Mouse (Mus musculus) kidney, embryonic 15.5 days (tissue): ENCODE measurements around the gene Cnih4. TPM values are rescaled to one million over a fixed set of nuclear protein-coding genes. Genes with fewer than 3 reads are reported as not detected.

ENCODE experiments used
- ATAC-seq: fragments of 200-750 bp; cut with Nextera tagmentation; replicated peaks from 2 replicates; pipeline ENCODE4 v1.8.0; 2017; ENCODE audit warnings: moderate TSS enrichment; ENCODE audit not compliant: low FRiP score
- H3K27ac ChIP-seq: fragments of 300-500 bp; sonication (generic); 2 replicates; pipeline ENCODE4 v1.5.1; 2015; ENCODE audit warnings: mild to moderate bottlenecking, inconsistent platforms
- H3K27me3 ChIP-seq: fragments of 300-500 bp; sonication (generic); 2 replicates; pipeline ENCODE4 v1.6.1; 2015; ENCODE audit warnings: inconsistent platforms
- H3K36me3 ChIP-seq: fragments of 300-500 bp; sonication (generic); 2 replicates; pipeline ENCODE4 v1.6.1; 2015; ENCODE audit warnings: inconsistent platforms
- H3K4me1 ChIP-seq: fragments of 300-500 bp; sonication (generic); 2 replicates; pipeline ENCODE4 v1.6.1; 2015; ENCODE audit warnings: inconsistent platforms
- H3K4me2 ChIP-seq: fragments of 300-500 bp; sonication (generic); 2 replicates; pipeline ENCODE4 v1.6.1; 2015; ENCODE audit warnings: moderate library complexity, mild to moderate bottlenecking, inconsistent platforms
- H3K4me3 ChIP-seq: fragments of 300-500 bp; sonication (generic); replicated peaks from 2 replicates; pipeline ENCODE4 v1.5.1; 2015; ENCODE audit warnings: mild to moderate bottlenecking, inconsistent platforms
- H3K9ac ChIP-seq: fragments of 300-500 bp; sonication (generic); 2 replicates; pipeline ENCODE4 v1.6.1; 2015; ENCODE audit warnings: mild to moderate bottlenecking, inconsistent platforms
- H3K9me3 ChIP-seq: fragments of 300-500 bp; sonication (generic); replicated peaks from 2 replicates; pipeline ENCODE4 v1.6.1; 2016; ENCODE audit warnings: inconsistent platforms
- WGBS: fragments of 180-500 bp; shearing (Covaris S2); methylation state at CpG from one replicate; pipeline ENCODE4 v1.1.7; 2015; ENCODE audit warnings: mixed read lengths; 5-methylcytosine and 5-hydroxymethylcytosine counted together
- polyA plus RNA-seq: library from polyadenylated mRNA; unstranded; fragments of >200 nt; fragmentation: Nextera tagmentation; extraction: Ambion mirVana; gene quantifications from 2 replicates; pipeline ENCODE4 v1.2.1, GENCODE M21; 2015

The Cnih4 gene
- polyA plus RNA-seq, 1 experiment from 2014 or later = 120 TPM

DNA sequence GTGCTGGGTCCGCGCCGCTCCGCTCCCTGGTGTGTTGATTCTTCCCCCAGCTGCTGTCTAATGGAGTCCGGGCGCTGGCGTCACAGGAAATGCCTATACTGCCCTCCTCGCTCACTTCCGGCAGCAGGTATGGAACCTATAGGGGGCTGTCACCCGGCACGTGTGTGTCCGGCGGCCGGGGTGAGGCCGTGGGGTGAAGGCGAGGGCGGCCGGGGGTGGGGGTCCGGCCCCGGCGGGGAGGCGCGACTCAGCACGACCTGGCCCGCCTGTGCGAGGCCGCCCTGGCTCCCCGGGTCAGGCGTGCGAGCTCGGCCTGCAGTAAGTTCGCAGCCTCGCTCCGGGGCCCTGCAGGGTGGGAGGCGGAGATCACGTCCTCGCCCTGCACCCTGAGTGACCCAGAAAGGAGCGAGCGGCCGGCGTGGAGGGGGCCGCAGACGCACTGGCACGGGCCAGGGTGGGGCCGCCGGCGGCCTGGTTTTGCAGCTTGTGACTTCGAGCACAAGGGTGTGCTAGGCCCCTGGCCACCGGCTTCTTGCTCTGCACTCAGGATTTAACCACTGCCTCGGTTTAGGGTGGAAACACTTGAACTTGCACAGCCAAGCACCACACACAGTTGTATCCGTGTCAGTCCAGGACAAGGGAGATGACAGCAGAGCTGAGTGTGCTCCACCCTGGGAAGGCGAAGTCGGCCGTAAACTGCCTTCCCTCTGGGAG, 67.6 kb downstream of the Cnih4 start, which contains the start of gene Wdr26:
Wdr26 (minus strand) TSS at position 82 of the 714 bp plus-strand sequence.
- Histone ChIP-seq H3K9ac (peak within 1 kb of the TSS; percentile 97), H3K36me3 (peaks cover 12% of the 10 kb centered on the region), H3K27me3 (no peaks in the 10 kb centered on the region), H3K27ac (peak within 1 kb of the TSS; percentile 95), H3K4me1 (peaks cover 23% of the 10 kb centered on the region), H3K4me3 (peak within 1 kb of the TSS; percentile 95), H3K9me3 (no peaks in the 10 kb centered on the region), H3K4me2 (peak within 1 kb of the TSS; percentile 84)
- under 1% methylated on average over 54 of the region's 54 CpGs for WGBS
- ATAC-seq = peak; percentile 94

DNA sequence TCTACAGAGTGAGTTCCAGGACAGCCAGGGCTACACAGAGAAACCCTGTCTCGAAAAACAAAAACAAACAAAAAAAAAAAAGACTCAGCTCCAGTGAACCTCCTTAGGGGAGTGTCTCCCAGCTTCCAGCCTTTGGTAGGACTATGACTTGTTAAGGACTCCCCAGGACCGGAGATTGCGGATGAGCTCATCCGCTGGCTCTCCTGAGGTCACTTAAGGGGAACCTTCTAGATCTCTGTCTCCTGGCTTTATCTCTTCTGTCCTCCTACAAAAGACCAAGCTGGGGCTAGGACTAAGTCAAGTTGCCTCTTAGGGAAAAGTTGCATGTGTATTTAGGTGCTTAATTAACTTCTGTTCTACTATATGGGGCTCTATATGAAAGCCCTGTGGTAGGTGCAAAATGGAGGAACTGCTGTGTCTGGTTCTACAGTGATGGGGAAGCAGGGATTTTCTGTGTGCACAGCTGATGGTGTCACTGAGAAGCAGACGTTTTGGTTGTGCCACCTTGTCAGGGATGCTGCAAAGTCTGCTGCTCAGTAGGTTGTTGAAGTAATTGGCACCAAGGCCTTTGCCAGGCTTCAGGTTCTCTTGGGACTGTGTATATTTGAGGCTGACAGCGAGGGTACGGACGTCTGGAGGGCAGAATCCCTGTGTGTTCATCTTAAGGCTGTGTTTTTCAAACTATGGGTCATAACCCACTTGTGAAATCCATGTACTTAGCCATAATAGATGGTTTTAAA, 70.0 kb downstream of the Cnih4 start:
- H3K4me3 ChIP-seq = no peak overlapping the region
- 90% methylated on average over 8 of the region's 8 CpGs for WGBS
- H3K9ac ChIP-seq = no peak overlapping the region
- ATAC-seq = no peak
- H3K9me3 ChIP-seq = no peaks in the 10 kb centered on the region
- no peaks in the 10 kb centered on the region for H3K36me3 ChIP-seq
- no peak overlapping the region for H3K4me2 ChIP-seq
- no peaks in the 10 kb centered on the region for H3K27me3 ChIP-seq
- peaks cover 19% of the 10 kb centered on the region for H3K4me1 ChIP-seq
- no peak overlapping the region for H3K27ac ChIP-seq

DNA sequence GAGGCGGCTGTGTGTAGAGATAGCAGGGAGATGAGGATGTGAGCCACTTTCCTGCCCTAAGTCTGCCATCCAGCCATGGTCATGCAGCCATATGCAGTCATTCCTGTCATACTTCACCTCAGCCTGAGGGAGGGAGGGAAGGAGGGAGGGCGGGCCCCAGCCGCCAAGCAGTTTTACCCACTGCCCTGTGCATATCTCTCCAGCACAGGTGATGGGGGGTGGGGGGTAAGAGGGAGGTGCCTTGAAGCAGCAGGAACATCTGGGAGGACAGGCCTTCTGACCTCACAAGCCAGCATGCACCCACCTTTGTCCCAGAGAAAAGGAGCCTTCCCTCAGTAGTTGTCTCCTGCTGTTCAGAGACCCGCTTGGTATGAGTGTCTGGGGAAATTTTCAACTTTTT, 71.8 kb downstream of the Cnih4 start:
- WGBS = 74% methylated on average over 4 of the region's 4 CpGs
- Histone ChIP-seq H3K4me2 (no peak overlapping the region), H3K9me3 (no peaks in the 10 kb centered on the region), H3K9ac (no peak overlapping the region), H3K4me1 (peaks cover 11% of the 10 kb centered on the region), H3K27ac (no peak overlapping the region), H3K36me3 (no peaks in the 10 kb centered on the region), H3K27me3 (no peaks in the 10 kb centered on the region), H3K4me3 (no peak overlapping the region)
- peak; percentile 30; the same call in 1 of the 2 replicates for ATAC-seq

Other genes with a start within 250 kb of the Cnih4 start
- gene Pycr2, start 240.4 kb upstream of the Cnih4 start, polyA plus RNA-seq = 96.2 and 103 TPM in 2 replicates
- 1.3 TPM in 2 replicates for gene Lefty1, start 209.7 kb upstream of the Cnih4 start, polyA plus RNA-seq
- gene Tmem63a, start 202.3 kb upstream of the Cnih4 start, polyA plus RNA-seq = 10.2 and 12.5 TPM in 2 replicates
- 5.7 and 5.8 TPM in 2 replicates for gene Ephx1, start 123.8 kb upstream of the Cnih4 start, polyA plus RNA-seq
- gene 9130409I23Rik, start 93.5 kb upstream of the Cnih4 start, polyA plus RNA-seq = not detected in 2 replicates
- gene Nvl, start 489 bp upstream of the Cnih4 start, polyA plus RNA-seq = 38.3 and 38.5 TPM in 2 replicates
- 36.2 and 38.7 TPM in 2 replicates for gene Wdr26, start 67.3 kb downstream of the Cnih4 start, polyA plus RNA-seq
- gene Cnih3, start 207.9 kb downstream of the Cnih4 start, polyA plus RNA-seq = 0.10 TPM in 1 of 2 replicates, not detected in the other